Mouse (Mus musculus) stomach, embryonic 14.5 days (tissue): ENCODE results near the gene Doc2g. TPM values are rescaled to one million over a fixed set of nuclear protein-coding genes. Genes with fewer than 3 reads are reported as not detected.

Experiments
- ATAC-seq: fragments of 200-750 bp; cut with Nextera tagmentation; 2 replicates; pipeline ENCODE4 v1.8.0; 2017; ENCODE audit warnings: low read depth, moderate TSS enrichment; ENCODE audit not compliant: insufficient number of reproducible peaks, insufficient read depth, low FRiP score
- H3K27ac ChIP-seq: fragments of 300-500 bp; sonication (generic); 2 replicates; pipeline ENCODE4 v1.5.1; 2014; ENCODE audit warnings: mild to moderate bottlenecking, low read length, moderate library complexity, mixed read lengths
- H3K27me3 ChIP-seq: fragments of 300-500 bp; sonication (generic); 2 replicates; pipeline ENCODE4 v1.6.1; 2014; ENCODE audit warnings: low read length, control low read depth, mixed read lengths; ENCODE audit not compliant: control insufficient read depth, insufficient read depth
- H3K36me3 ChIP-seq: fragments of 300-500 bp; sonication (generic); 2 replicates; pipeline ENCODE4 v1.6.1; 2014; ENCODE audit warnings: mild to moderate bottlenecking, control low read depth, low read length, moderate library complexity, mixed read lengths; ENCODE audit not compliant: control insufficient read depth, insufficient read depth
- H3K4me1 ChIP-seq: fragments of 300-500 bp; sonication (generic); 2 replicates; pipeline ENCODE4 v1.6.1; 2014; ENCODE audit warnings: low read length, control low read depth, mixed read lengths; ENCODE audit not compliant: control insufficient read depth, insufficient read depth
- H3K4me2 ChIP-seq: fragments of 300-500 bp; sonication (generic); replicated peaks from 2 replicates; pipeline ENCODE4 v1.6.1; 2014; ENCODE audit warnings: low read depth, low read length, control low read depth
- H3K4me3 ChIP-seq: fragments of 300-500 bp; sonication (generic); 2 replicates; pipeline ENCODE4 v1.5.1; 2014; ENCODE audit warnings: low read depth, low read length, control low read depth
- H3K9ac ChIP-seq: fragments of 300-500 bp; sonication (generic); replicated peaks from 2 replicates; pipeline ENCODE4 v1.6.1; 2014; ENCODE audit warnings: low read depth, mild to moderate bottlenecking, control low read depth, low read length, moderate library complexity, mixed read lengths
- H3K9me3 ChIP-seq: fragments of 300-500 bp; sonication (generic); 2 replicates; pipeline ENCODE4 v1.6.1; 2016; ENCODE audit warnings: low read depth, low read length, control low read depth; ENCODE audit not compliant: control insufficient read depth
- WGBS: fragments of 180-500 bp; shearing (Covaris S2); extraction: QIAGEN DNeasy Blood & Tissue Kit; methylation state at CpG from one replicate; pipeline ENCODE4 v1.1.7; 2014; 5-methylcytosine and 5-hydroxymethylcytosine counted together
- polyA plus RNA-seq: library from polyadenylated mRNA; unstranded; fragments of >200 nt; fragmentation: Nextera tagmentation; extraction: Ambion mirVana; gene quantifications from 2 replicates; pipeline ENCODE4 v1.2.1, GENCODE M21; 2014

Doc2g gene
- polyA plus RNA-seq, 1 experiment from 2014 or later: 4.5 TPM

DNA sequence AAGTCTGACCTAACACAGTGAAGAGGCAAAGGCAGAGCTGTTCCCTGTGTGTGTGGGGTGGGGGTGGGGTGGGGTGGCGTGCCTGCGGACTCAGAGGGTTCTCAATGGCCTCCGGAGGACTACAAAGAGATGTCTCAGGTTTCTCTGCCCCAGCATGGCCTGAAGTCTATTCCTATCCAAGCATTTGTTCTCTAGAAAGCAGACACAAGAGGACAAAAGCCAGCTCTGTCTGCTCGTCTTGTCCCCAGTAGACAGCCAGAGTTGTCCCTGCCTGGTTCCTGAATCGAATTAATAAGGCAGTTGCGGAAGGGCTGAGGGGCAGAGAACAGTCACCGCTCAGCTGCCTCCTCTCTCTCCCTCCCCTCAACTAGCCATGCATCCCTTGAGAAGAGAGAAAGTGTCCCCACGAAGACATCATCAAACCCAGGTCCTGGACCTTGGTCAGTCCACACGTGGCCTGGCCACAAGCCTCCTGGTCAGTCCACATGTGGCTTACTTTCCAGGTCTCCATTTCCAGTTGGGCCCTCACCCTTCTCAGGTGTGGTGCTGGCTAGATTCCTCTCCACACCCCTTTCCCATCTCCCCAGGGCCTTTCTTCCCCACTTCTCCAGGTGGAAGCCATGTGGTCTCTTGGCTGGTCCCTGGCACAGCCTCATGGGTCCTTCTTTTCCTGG is 19.4 kb upstream of the Doc2g start:
- WGBS: 48% methylated on average over 9 of the region's 9 CpGs
- Histone ChIP-seq H3K27me3 (no peaks in the 10 kb centered on the region), H3K4me3 (no peak overlapping the region), H3K4me1 (peaks cover 14% of the 10 kb centered on the region), H3K27ac (no peak overlapping the region), H3K4me2 (no peak overlapping the region), H3K9me3 (no peaks in the 10 kb centered on the region), H3K9ac (no peak overlapping the region), H3K36me3 (no peaks in the 10 kb centered on the region)
- ATAC-seq: no peak

GRCm38 (mm10) chr19:3985261-3985681 is 17.8 kb upstream of the Doc2g start:
- Histone ChIP-seq H3K27me3 (no peaks in the 10 kb centered on the region), H3K4me3 (no peak overlapping the region), H3K9me3 (no peaks in the 10 kb centered on the region), H3K4me1 (peaks cover 14% of the 10 kb centered on the region), H3K36me3 (no peaks in the 10 kb centered on the region), H3K27ac (no peak overlapping the region), H3K4me2 (no peak overlapping the region), H3K9ac (no peak overlapping the region)
- ATAC-seq: no peak
- 35% methylated on average over 8 of the region's 8 CpGs for WGBS

DNA sequence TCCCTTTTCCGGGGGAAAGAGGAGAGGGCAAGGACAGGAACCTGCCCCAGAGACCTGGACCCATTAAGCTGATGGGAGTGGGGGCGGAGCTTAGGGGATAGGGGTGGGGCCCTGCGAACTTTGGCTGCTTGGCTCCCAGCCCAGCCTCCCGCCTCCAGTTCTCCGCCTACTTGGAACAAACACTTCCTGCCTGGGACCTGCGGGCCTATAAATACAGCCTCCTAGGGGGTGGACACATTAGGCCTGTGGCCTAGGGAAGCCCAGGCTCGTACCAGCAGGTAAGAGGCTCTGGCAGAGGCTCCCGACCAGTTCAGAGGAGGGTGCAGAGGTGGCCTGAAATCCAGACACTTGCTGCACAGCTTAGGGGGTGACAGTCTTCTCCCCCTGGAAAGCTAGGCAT is 16.8 kb upstream of the Doc2g start, which contains the start of gene Acy3:
Gene Acy3, plus strand, starts transcription at position 237 of the 400 bp plus-strand sequence.
- H3K27me3 ChIP-seq: no peaks in the 10 kb centered on the region
- peak within 1 kb of the TSS; percentile 55; the same call in 1 of the 2 replicates for H3K27ac ChIP-seq
- peaks cover 14% of the 10 kb centered on the region for H3K4me1 ChIP-seq
- H3K9me3 ChIP-seq: no peaks in the 10 kb centered on the region
- H3K4me3 ChIP-seq: no peak within 1 kb of the TSS
- H3K9ac ChIP-seq: 0 out of 2 replicates have a peak within 1 kb of the TSS, but pooled peaks have one; percentile 10
- 6% methylated on average over 8 of the region's 8 CpGs for WGBS
- no peaks in the 10 kb centered on the region for H3K36me3 ChIP-seq
- H3K4me2 ChIP-seq: peak within 1 kb of the TSS; percentile 28; the same call in 1 of the 2 replicates
- peak; percentile 80 for ATAC-seq

GRCm38 (mm10) chr19:3988066-3988465 is 15.0 kb upstream of the Doc2g start:
- ATAC-seq: no peak

DNA sequence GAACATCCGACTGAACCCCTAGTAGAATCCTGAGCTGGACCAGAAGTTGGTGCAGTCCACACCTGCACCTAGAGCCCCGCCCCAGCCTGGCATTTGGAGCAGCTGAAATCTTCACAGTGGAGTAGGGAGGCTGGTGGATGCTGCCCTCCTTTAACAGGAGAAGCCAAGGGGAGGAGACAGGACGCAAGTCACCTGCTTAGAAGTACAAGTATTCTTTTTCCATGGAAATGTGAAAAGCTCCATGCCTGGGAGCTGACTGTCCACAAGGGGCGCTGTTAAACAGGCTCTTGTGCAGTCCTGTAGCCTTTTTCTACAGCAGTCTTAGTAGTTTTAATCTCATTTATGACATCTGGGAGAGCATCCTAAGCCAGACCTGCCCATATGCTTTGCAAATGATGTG is 14.4 kb upstream of the Doc2g start:
- Histone ChIP-seq H3K4me3 (no peak overlapping the region), H3K9me3 (no peaks in the 10 kb centered on the region), H3K4me1 (peaks cover 11% of the 10 kb centered on the region), H3K9ac (no peak overlapping the region), H3K27ac (no peak overlapping the region), H3K4me2 (no peak overlapping the region), H3K27me3 (no peaks in the 10 kb centered on the region), H3K36me3 (no peaks in the 10 kb centered on the region)
- WGBS: 90% methylated on average over 4 of the region's 4 CpGs
- ATAC-seq: no peak

More at GRCm38 (mm10) chr19:3988066-3988465, 15.0 kb upstream of the Doc2g start:
- H3K4me3 ChIP-seq: no peak overlapping the region
- no peaks in the 10 kb centered on the region for H3K27me3 ChIP-seq
- H3K9ac ChIP-seq: no peak overlapping the region
- peaks cover 14% of the 10 kb centered on the region for H3K4me1 ChIP-seq
- H3K9me3 ChIP-seq: no peaks in the 10 kb centered on the region
- no peaks in the 10 kb centered on the region for H3K36me3 ChIP-seq
- no peak overlapping the region for H3K27ac ChIP-seq
- H3K4me2 ChIP-seq: no peak overlapping the region
- 84% methylated on average over 14 of the region's 14 CpGs for WGBS

- no peak for ATAC-seq
- no peak overlapping the region for H3K9ac ChIP-seq
- no peaks in the 10 kb centered on the region for H3K27me3 ChIP-seq
- H3K36me3 ChIP-seq: no peaks in the 10 kb centered on the region
- H3K4me3 ChIP-seq: no peak overlapping the region
- 17% methylated on average over 6 of the region's 6 CpGs for WGBS
- no peak overlapping the region for H3K4me2 ChIP-seq
- H3K27ac ChIP-seq: no peak overlapping the region
- peaks cover 7% of the 10 kb centered on the region for H3K4me1 ChIP-seq
- no peaks in the 10 kb centered on the region for H3K9me3 ChIP-seq
These were observed 12.3 kb upstream of the Doc2g start for GRCm38 (mm10) chr19:3990804-3991203.

DNA sequence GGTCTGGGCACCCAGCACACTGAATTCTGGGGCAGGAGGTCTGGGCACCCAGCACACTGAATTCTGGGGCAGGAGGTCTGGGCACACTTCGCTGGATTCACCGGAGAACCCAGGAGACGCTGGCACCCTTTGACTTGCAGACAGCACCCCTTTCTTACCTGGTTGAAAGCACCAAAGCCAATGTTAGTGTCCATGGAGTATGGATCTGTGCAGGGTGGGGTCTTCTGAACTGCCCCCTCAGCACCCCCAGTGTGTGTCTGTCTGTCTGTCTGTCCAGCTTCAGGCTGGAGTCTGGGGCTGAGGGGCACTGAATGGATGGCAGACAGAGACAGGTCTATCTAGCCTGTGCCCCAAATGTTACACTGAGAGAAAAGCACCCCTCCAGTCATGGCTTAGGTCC is 11.6 kb upstream of the Doc2g start:
- 97% methylated on average over 3 of the region's 3 CpGs for WGBS
- Histone ChIP-seq H3K9ac (no peak overlapping the region), H3K9me3 (no peaks in the 10 kb centered on the region), H3K27me3 (no peaks in the 10 kb centered on the region), H3K36me3 (no peaks in the 10 kb centered on the region), H3K4me2 (no peak overlapping the region), H3K4me3 (no peak overlapping the region), H3K27ac (no peak overlapping the region), H3K4me1 (peaks cover 5% of the 10 kb centered on the region)
- ATAC-seq: no peak

DNA sequence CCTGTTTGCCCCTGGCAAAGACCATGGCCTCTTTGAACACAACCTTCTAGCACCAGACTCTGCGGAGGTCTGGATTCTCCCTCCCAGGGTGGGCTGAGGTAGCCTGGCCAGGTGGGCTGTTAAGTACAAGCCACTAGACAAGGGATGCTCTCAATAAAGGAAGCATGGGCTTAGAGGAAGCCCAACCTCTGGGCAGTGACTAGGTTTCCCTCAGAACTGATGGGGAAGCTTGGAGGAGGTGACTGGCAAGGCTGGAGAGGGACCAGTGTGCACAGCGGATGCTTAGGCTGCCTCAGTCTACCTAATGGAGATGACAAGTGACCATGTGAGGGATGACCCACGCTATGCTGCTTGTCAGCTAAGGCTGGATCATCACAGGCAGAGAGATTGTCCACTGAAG is 11.1 kb upstream of the Doc2g start:
- WGBS: 80% methylated on average over 3 of the region's 3 CpGs
- ATAC-seq: no peak
- no peaks in the 10 kb centered on the region for H3K27me3 ChIP-seq

DNA sequence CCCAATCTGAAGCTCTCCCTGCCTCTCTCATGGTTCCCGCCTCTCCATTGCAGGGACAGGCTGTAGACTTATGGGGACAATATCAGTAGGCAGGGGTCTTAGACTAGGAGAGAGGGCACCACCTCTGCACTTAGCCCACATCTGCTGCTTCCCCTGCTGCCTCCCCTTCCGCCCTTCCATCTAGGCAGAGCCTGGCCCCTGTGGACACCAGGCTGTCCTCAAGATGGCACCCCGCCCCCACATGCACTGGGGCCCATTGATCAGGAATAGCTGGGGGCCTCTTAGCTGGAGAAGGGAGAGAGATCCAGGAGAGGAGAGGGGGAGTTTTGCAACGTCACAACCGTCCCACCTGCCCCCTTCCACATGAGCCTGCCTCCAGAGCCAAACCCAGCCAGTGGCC is 10.7 kb upstream of the Doc2g start, which contains the start of gene Tbx10:
Gene Tbx10, plus strand, starts transcription at position 337 of the 400 bp plus-strand sequence.
- ATAC-seq: no peak
- H3K4me3 ChIP-seq: no peak within 1 kb of the TSS
- no peaks in the 10 kb centered on the region for H3K36me3 ChIP-seq
- no peaks in the 10 kb centered on the region for H3K27me3 ChIP-seq
- no peak within 1 kb of the TSS for H3K27ac ChIP-seq
- H3K4me1 ChIP-seq: no peaks in the 10 kb centered on the region
- WGBS: 64% methylated on average over 5 of the region's 5 CpGs
- no peak within 1 kb of the TSS for H3K4me2 ChIP-seq
- no peaks in the 10 kb centered on the region for H3K9me3 ChIP-seq
- no peak within 1 kb of the TSS for H3K9ac ChIP-seq

More for the DNA sequence above, 11.1 kb upstream of the Doc2g start:
- Histone ChIP-seq H3K36me3 (no peaks in the 10 kb centered on the region), H3K9ac (no peak overlapping the region), H3K4me3 (no peak overlapping the region), H3K9me3 (no peaks in the 10 kb centered on the region), H3K27ac (no peak overlapping the region), H3K4me2 (no peak overlapping the region), H3K4me1 (peaks cover under 1% of the 10 kb centered on the region; the same call in 1 of the 2 replicates)
